Mouse (Mus musculus) layer of hippocampus, adult 6 months (tissue): ENCODE results near the gene Ovol2. TPM values are rescaled to one million over a fixed set of nuclear protein-coding genes. Genes with fewer than 3 reads are reported as not detected.

Source experiments
- long read RNA-seq, 2 experiments: library from polyadenylated mRNA; unstranded; transcript quantifications; one replicate each; pipeline ENCODE4 v2.0.0; 2019 to 2020
- polyA plus RNA-seq: library from polyadenylated mRNA; unstranded; fragments of <200 nt; fragmentation: Nextera tagmentation; gene quantifications from 2 replicates; pipeline ENCODE4 v1.2.3, GENCODE M21; 2021

Ovol2 gene
- polyA plus RNA-seq: 3.1 and 3.2 TPM in 2 replicates
- long read RNA-seq, experiment 1, partial matches to known transcripts: 6 of 6 reads
- long read RNA-seq, experiment 1, other reads (novel, unspliced or antisense): 0 of 6 reads
- long read RNA-seq, experiment 2, partial matches to known transcripts: 7 of 10 reads
- long read RNA-seq, experiment 2, other reads (novel, unspliced or antisense): 0 of 10 reads

GRCm38 (mm10) chr2:144331401-144332302 is at the start of gene Ovol2:
TSS of gene Ovol2 (minus strand) at chr2:144332146.

GRCm38 (mm10) chr2:144368400-144369019 is 36.6 kb upstream of the Ovol2 start, which contains the start of the genes Kat14 and Pet117:
TSS of gene Kat14 (plus strand) at chr2:144368983.
TSS of gene Pet117 (plus strand) at chr2:144368996.

GRCm38 (mm10) chr2:144270507-144271420 is 61.2 kb downstream of the Ovol2 start, which contains the start of the genes Mgme1 and Snx5:
TSS of gene Mgme1 (plus strand) at chr2:144270663.
TSS of gene Snx5 (minus strand) at chr2:144270906.

Other genes with a start within 250 kb of the Ovol2 start
- gene Mgme1, start 61.5 kb downstream of the Ovol2 start, polyA plus RNA-seq: 6.7 TPM in 2 replicates
- 95.5 and 102 TPM in 2 replicates for gene Snx5, start 61.2 kb downstream of the Ovol2 start, polyA plus RNA-seq
- gene Kat14, start 36.8 kb upstream of the Ovol2 start, polyA plus RNA-seq: 8.7 and 10.6 TPM in 2 replicates
- gene Pet117, start 36.9 kb upstream of the Ovol2 start, polyA plus RNA-seq: 3.4 and 3.8 TPM in 2 replicates
- 44.7 and 62.4 TPM in 2 replicates for gene Dzank1, start 195.3 kb upstream of the Ovol2 start, polyA plus RNA-seq
- gene Polr3f, start 195.6 kb upstream of the Ovol2 start, polyA plus RNA-seq: 3.5 and 4.4 TPM in 2 replicates
- gene Rbbp9, start 218.7 kb upstream of the Ovol2 start, polyA plus RNA-seq: 38.7 and 39.0 TPM in 2 replicates
- gene Sec23b, start 224.1 kb upstream of the Ovol2 start, polyA plus RNA-seq: 52.0 and 55.4 TPM in 2 replicates